Mouse (Mus musculus): ENCODE results near the gene Fam19a4. TPM values are rescaled to one million over a fixed set of nuclear protein-coding genes. Genes with fewer than 3 reads are reported as not detected.

Fam19a4 gene
- total and polyA plus RNA-seq, 3 experiments, result not detected

DNA sequence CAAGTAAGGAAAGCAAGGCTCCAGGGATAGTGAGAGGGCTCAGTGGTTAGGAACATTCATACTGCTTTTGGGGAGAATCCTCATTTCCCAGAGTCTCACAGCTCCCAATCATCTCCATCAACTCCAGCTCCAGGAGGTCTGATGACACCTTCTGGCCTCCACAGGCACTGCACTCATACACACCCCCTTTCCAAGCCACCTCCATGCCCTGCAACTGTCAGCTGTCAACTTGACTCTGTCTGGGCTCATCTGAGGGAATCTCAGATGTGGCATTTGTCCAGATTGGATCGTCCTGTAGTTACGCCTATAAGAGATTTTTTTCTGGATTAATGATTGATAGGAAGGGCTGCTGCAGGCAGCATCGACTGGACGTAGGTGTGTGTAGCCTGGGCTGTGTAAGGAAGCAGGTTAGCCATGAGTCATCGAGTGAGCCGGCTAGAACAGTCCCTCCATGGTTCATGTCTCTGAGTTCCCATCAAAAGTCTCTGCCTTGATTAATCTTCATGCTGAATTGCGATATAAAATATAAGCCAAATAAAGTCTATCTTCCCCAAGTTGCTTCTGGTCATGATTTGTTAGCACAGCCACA lies 44.1 kb upstream of the Fam19a4 start:
- TF ChIP-seq MAX (IDR thresholded peaks at IDR 0.05; ENCODE audit: low read length) (no peak), SMC3 (IDR thresholded peaks at IDR 0.05; ENCODE audit: low read depth, low read length) (peak; percentile 26), NELFE (IDR thresholded peaks at IDR 0.05; ENCODE audit: low read depth, low read length) (no peak), CTCF (conservative IDR thresholded peaks at IDR 0.05 in 1 of 2, IDR thresholded peaks at IDR 0.05 in 1 of 2; ENCODE audit: low read depth in 2 of 2, low read length in 2 of 2) (peak; percentile 10 to 52; a peak in 2 of 4 replicates), RAD21 (IDR thresholded peaks at IDR 0.05; ENCODE audit: low read depth, low read length) (peak; percentile 23)

DNA sequence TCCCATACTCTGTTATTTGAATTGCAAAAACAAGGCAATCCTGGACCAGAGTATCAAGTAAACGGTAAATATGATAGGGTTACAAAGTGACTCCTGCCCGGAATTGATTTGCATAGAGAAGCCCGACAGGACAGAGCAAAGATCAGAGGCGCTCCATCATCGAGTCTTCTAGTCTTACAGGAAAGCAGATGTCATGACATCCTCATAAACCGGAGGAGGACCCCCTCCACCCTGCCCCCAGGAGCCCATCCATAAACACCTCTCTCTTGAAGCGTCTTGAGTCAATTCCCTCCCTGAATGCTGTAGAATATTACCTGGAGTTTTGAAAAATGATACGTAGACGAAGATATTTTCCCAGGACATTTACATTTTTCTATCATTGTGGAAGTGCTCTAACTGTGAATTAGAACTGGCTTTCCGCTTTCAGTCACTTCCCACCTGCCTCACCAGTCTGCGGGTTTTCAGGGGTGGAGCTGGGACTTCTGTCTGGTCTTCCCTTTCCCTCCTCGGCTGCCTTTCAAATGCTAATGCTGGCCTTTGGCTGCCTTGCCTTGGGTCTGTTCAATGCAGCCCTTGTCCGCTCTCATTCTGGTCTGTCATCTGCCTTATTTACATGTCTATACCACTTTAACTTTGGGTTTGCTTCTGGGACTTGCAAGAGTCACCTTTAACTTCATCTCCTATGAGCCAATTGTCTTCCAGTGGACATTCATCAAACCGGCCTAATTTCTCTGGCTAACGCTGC lies 41.9 kb upstream of the Fam19a4 start:
- H3K27me3 ChIP-seq (replicated peaks), result peaks cover 2% of the 10 kb centered on the region
- no peaks in the 10 kb centered on the region for H3K79me2 ChIP-seq (replicated peaks; ENCODE audit: control insufficient read depth, extremely low read depth, insufficient read depth, poor library complexity, severe bottlenecking)
- no peaks in the 10 kb centered on the region for H3K9me3 ChIP-seq (replicated peaks; ENCODE audit: low read length)
- DNase-seq (ENCODE audit: extremely low read depth), result no peak
- H3K4me1 ChIP-seq (ENCODE audit: control insufficient read depth in 1 of 2, insufficient read depth in 2 of 2), result no peaks in the 10 kb centered on the region; a peak in 1 of 4 replicates
- no peaks in the 10 kb centered on the region for H3K36me3 ChIP-seq (replicated peaks in 1 of 2; ENCODE audit: control insufficient read depth in 1 of 2, insufficient read depth in 1 of 2, low read length in 1 of 2)
- H3K4me3 ChIP-seq (replicated peaks in 1 of 3; ENCODE audit: low read depth in 2 of 3, low read length in 2 of 3, poor library complexity in 1 of 3), result no peak overlapping the region
- in situ Hi-C loops (cut with MboI; ENCODE audit: low pct_ligation_motif_present, low pct_unique_long_range_greater_than_20kb, low sequenced_read_pairs) (no loop called here), dilution Hi-C loops (cut with MboI; ENCODE audit: extremely low pct_ligation_motif_present, extremely low pct_unique_long_range_greater_than_20kb, low sequenced_read_pairs) (no loop called here)
- H3K4me2 ChIP-seq (ENCODE audit: insufficient read depth, low read depth, poor library complexity, severe bottlenecking), result no peak overlapping the region
- H3K9ac ChIP-seq (ENCODE audit: insufficient read depth, low read depth), result no peak overlapping the region
- no peak overlapping the region for H3K27ac ChIP-seq (ENCODE audit: insufficient read depth, low read depth)
- no peak for TF ChIP-seq ZMIZ1 (IDR thresholded peaks at IDR 0.05; ENCODE audit: low read depth, low read length)
- TF ChIP-seq EP300 (IDR thresholded peaks at IDR 0.05; ENCODE audit: low read length), result no peak
- TF ChIP-seq POLR2AphosphoS2 (IDR thresholded peaks at IDR 0.05; ENCODE audit: low read depth, low read length), result no peak
- no peak for TF ChIP-seq JUN (IDR thresholded peaks at IDR 0.05; ENCODE audit: insufficient read depth, low read depth, low read length)
- TF ChIP-seq NRF1 (IDR thresholded peaks at IDR 0.05; ENCODE audit: low read depth, low read length), result no peak

More for the DNA sequence above, 44.1 kb upstream of the Fam19a4 start:
- H3K4me1 ChIP-seq (ENCODE audit: control insufficient read depth in 1 of 2, insufficient read depth in 2 of 2), result no peaks in the 10 kb centered on the region; a peak in 1 of 4 replicates
- H3K9me3 ChIP-seq (replicated peaks; ENCODE audit: low read length), result no peaks in the 10 kb centered on the region
- H3K27ac ChIP-seq (ENCODE audit: insufficient read depth, low read depth), result no peak overlapping the region
- in situ Hi-C loops (cut with MboI; ENCODE audit: low pct_ligation_motif_present, low pct_unique_long_range_greater_than_20kb, low sequenced_read_pairs) (no loop called here), dilution Hi-C loops (cut with MboI; ENCODE audit: extremely low pct_ligation_motif_present, extremely low pct_unique_long_range_greater_than_20kb, low sequenced_read_pairs) (no loop called here)
- peaks cover 0 to under 1% of the 10 kb centered on the region in 2 experiments for H3K36me3 ChIP-seq (replicated peaks in 1 of 2; ENCODE audit: control insufficient read depth in 1 of 2, insufficient read depth in 1 of 2, low read length in 1 of 2)
- H3K4me3 ChIP-seq (replicated peaks in 1 of 3; ENCODE audit: low read depth in 2 of 3, low read length in 2 of 3, poor library complexity in 1 of 3), result no peak overlapping the region
- H3K9ac ChIP-seq (ENCODE audit: insufficient read depth, low read depth), result no peak overlapping the region
- H3K79me2 ChIP-seq (replicated peaks; ENCODE audit: control insufficient read depth, extremely low read depth, insufficient read depth, poor library complexity, severe bottlenecking), result no peaks in the 10 kb centered on the region
- peak; percentile 4 for DNase-seq (ENCODE audit: extremely low read depth)
- H3K27me3 ChIP-seq (replicated peaks), result no peaks in the 10 kb centered on the region
- H3K4me2 ChIP-seq (ENCODE audit: insufficient read depth, low read depth, poor library complexity, severe bottlenecking), result no peak overlapping the region

DNA sequence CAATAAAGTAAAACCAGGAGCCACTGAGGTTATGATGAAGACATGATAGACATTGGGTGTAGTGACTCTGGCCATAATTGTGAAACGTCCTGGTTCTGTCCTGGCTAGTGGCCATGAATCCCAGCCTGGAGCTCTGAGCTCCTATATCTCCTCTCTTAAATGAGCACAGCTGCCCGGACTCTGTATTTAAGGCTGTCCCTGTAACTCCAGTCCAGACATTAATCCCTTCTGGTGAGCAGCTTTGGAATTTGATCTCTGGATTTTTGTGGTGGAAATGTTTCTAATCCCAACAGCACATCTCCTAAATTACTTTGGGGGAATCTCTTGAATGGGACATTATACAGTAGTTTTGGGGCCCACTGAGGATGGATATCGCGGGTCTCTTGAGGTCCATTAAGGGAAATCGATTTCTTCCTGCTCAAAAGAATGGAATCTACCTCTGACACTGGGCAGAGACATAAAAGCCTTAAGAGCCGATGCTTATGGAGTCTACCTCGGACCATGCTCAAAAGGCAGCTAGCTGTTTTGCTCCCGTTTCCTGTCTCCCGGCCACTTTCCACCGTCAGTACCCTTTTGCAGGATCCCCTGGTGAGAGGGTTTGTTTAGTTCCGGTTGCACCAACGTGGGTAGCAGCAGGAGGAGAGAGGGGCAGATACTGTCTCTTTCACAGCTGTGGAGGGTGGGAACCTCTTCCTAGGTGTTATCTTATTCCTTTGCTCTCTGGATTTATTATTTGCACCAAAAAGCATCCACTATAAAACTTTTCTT lies 41.2 kb upstream of the Fam19a4 start:
- H3K4me3 ChIP-seq (replicated peaks in 1 of 3; ENCODE audit: low read depth in 2 of 3, low read length in 2 of 3, poor library complexity in 1 of 3), result no peak overlapping the region
- TF ChIP-seq JUND (conservative IDR thresholded peaks at IDR 0.05; ENCODE audit: low read depth, low read length) (no peak), MYC (IDR thresholded peaks at IDR 0.05; ENCODE audit: low read depth, low read length) (no peak), NRF1 (IDR thresholded peaks at IDR 0.05; ENCODE audit: low read depth, low read length) (no peak), E2F4 (IDR thresholded peaks at IDR 0.05; ENCODE audit: insufficient replicate concordance, low read depth, low read length) (no peak), GABPA (IDR thresholded peaks at IDR 0.05; ENCODE audit: insufficient replicate concordance, low read depth, low read length) (no peak), MEF2A (IDR thresholded peaks at IDR 0.05; ENCODE audit: borderline replicate concordance, low read depth, low read length) (no peak), TBP (conservative IDR thresholded peaks at IDR 0.05; ENCODE audit: low read depth, low read length) (no peak), ZMIZ1 (IDR thresholded peaks at IDR 0.05; ENCODE audit: low read depth, low read length) (no peak), ZC3H11A (IDR thresholded peaks at IDR 0.05; ENCODE audit: low read depth, low read length) (no peak)
- no peak for DNase-seq (ENCODE audit: extremely low read depth)
- H3K36me3 ChIP-seq (replicated peaks in 1 of 2; ENCODE audit: control insufficient read depth in 1 of 2, insufficient read depth in 1 of 2, low read length in 1 of 2), result no peaks in the 10 kb centered on the region
- no peaks in the 10 kb centered on the region for H3K9me3 ChIP-seq (replicated peaks; ENCODE audit: low read length)
- in situ Hi-C loops (cut with MboI; ENCODE audit: low pct_ligation_motif_present, low pct_unique_long_range_greater_than_20kb, low sequenced_read_pairs) (no loop called here), dilution Hi-C loops (cut with MboI; ENCODE audit: extremely low pct_ligation_motif_present, extremely low pct_unique_long_range_greater_than_20kb, low sequenced_read_pairs) (no loop called here)
- no peak overlapping the region for H3K4me2 ChIP-seq (ENCODE audit: insufficient read depth, low read depth, poor library complexity, severe bottlenecking)
- H3K27me3 ChIP-seq (replicated peaks), result peaks cover 7% of the 10 kb centered on the region
- H3K4me1 ChIP-seq (ENCODE audit: control insufficient read depth in 1 of 2, insufficient read depth in 2 of 2), result no peaks in the 10 kb centered on the region
- H3K27ac ChIP-seq (ENCODE audit: insufficient read depth, low read depth), result no peak overlapping the region
- H3K9ac ChIP-seq (ENCODE audit: insufficient read depth, low read depth), result no peak overlapping the region
- H3K79me2 ChIP-seq (replicated peaks; ENCODE audit: control insufficient read depth, extremely low read depth, insufficient read depth, poor library complexity, severe bottlenecking), result no peaks in the 10 kb centered on the region
